In genomic region chr17:28349264-28349880, GRCm38 (mm10) we compare ENCODE assay signal across 8 mouse cellular contexts. TPM values are rescaled to one million over a fixed set of nuclear protein-coding genes. Genes with fewer than 3 reads are reported as not detected.
DNase-seq lines count a peak whose midpoint lies in the region; ATAC-seq and TF ChIP-seq lines count a peak whose summit lies in the region.

No protein-coding gene starts in this region.

- no peak for TF ChIP-seq POLR2A in olfactory bulb, adult 2 months (IDR thresholded peaks at IDR 0.05; ENCODE audit: insufficient read depth, low read depth, low read length)

- H3K27me3 ChIP-seq in lung, embryonic 16.5 days (ENCODE audit: control insufficient read depth, insufficient read depth, low read depth, low read length) = no peaks in the 10 kb centered on the region
- H3K27me3 ChIP-seq in forebrain, embryonic 10.5 days (ENCODE audit: poor library complexity, severe bottlenecking) = peaks cover 84% of the 10 kb centered on the region
- no peaks in the 10 kb centered on the region for H3K27me3 ChIP-seq in kidney, postnatal 0 days (ENCODE audit: insufficient read depth, low read length)

- DNase-seq in lung, postnatal 4 days = no peak
- DNase-seq in forebrain, embryonic 10.5 days (ENCODE audit: extremely low spot score, low spot score) = no peak
- no peak for DNase-seq in kidney, postnatal 0 days (ENCODE audit: low spot score)
- no peak for DNase-seq in adrenal gland, postnatal 4 days (ENCODE audit: low spot score in 2 of 2)
- no peak for DNase-seq in ovary, adult 18-20 months (ENCODE audit: low spot score)

- peaks cover 56% of the 10 kb centered on the region for H3K4me1 ChIP-seq in lung, embryonic 16.5 days (replicated peaks; ENCODE audit: control insufficient read depth, insufficient read depth, low read length)
- peaks cover 73% of the 10 kb centered on the region for H3K4me1 ChIP-seq in forebrain, embryonic 10.5 days
- H3K4me1 ChIP-seq in kidney, postnatal 0 days (replicated peaks; ENCODE audit: insufficient read depth, low read length) = peaks cover 44% of the 10 kb centered on the region
- peaks cover 11% of the 10 kb centered on the region for H3K4me1 ChIP-seq in olfactory bulb, adult 2 months (ENCODE audit: control insufficient read depth, insufficient read depth, low read length)

- peak overlapping the region; percentile 84 for H3K4me3 ChIP-seq in lung, embryonic 16.5 days (ENCODE audit: low read length)
- peak overlapping the region; percentile 85 for H3K4me3 ChIP-seq in forebrain, embryonic 10.5 days
- peak overlapping the region; percentile 82 for H3K4me3 ChIP-seq in kidney, postnatal 0 days (replicated peaks; ENCODE audit: low read depth, low read length)
- H3K4me3 ChIP-seq in olfactory bulb, adult 2 months (ENCODE audit: insufficient read depth, low read depth, low read length) = peak overlapping the region; percentile 42

- no peak for ATAC-seq in lung, embryonic 16.5 days (ENCODE audit: low read depth)
- no peak for ATAC-seq in kidney, postnatal 0 days (replicated peaks; ENCODE audit: low FRiP score, low read depth)
- ATAC-seq in granulocyte monocyte progenitor cell, adult 5-6 weeks (replicated peaks; ENCODE audit: poor library complexity, severe bottlenecking) = no peak

- H3K36me3 ChIP-seq in lung, embryonic 16.5 days (ENCODE audit: control insufficient read depth, insufficient read depth, low read length) = no peaks in the 10 kb centered on the region
- H3K36me3 ChIP-seq in forebrain, embryonic 10.5 days (replicated peaks) = no peaks in the 10 kb centered on the region
- H3K36me3 ChIP-seq in kidney, postnatal 0 days (ENCODE audit: insufficient read depth, low read length) = no peaks in the 10 kb centered on the region

- peak overlapping the region; percentile 96 for H3K9ac ChIP-seq in lung, embryonic 16.5 days (ENCODE audit: low read length)
- peak overlapping the region; percentile 92 for H3K9ac ChIP-seq in kidney, postnatal 0 days (ENCODE audit: low read depth, low read length)

- peak overlapping the region; percentile 94 for H3K4me2 ChIP-seq in lung, embryonic 16.5 days (ENCODE audit: low read depth, low read length)
- H3K4me2 ChIP-seq in kidney, postnatal 0 days (ENCODE audit: low read length) = peak overlapping the region; percentile 91

- TF ChIP-seq CTCF in kidney, postnatal 0 days (IDR thresholded peaks at IDR 0.05; ENCODE audit: low read depth) = no peak
- no peak for TF ChIP-seq CTCF in olfactory bulb, adult 2 months (IDR thresholded peaks at IDR 0.05; ENCODE audit: insufficient read depth, low read depth, low read length)

- H3K9me3 ChIP-seq in lung, embryonic 16.5 days (ENCODE audit: control insufficient read depth, low read length) = no peaks in the 10 kb centered on the region
- no peaks in the 10 kb centered on the region for H3K9me3 ChIP-seq in forebrain, embryonic 10.5 days
- H3K9me3 ChIP-seq in kidney, postnatal 0 days (replicated peaks; ENCODE audit: low read length) = no peaks in the 10 kb centered on the region

- 5% methylated on average over 13 of the region's 13 CpGs for WGBS in lung, embryonic 16.5 days
- whole genome bisulfite sequencing in forebrain, embryonic 10.5 days = 11% methylated on average over 13 of the region's 13 CpGs
- 6% methylated on average over 13 of the region's 13 CpGs for WGBS in kidney, postnatal 0 days
- WGBS in olfactory bulb, adult 2 months = 48% methylated on average over 13 of the region's 13 CpGs

- peak overlapping the region; percentile 99 for H3K27ac ChIP-seq in lung, embryonic 16.5 days (ENCODE audit: low read length)
- H3K27ac ChIP-seq in forebrain, embryonic 10.5 days = peak overlapping the region; percentile 91
- H3K27ac ChIP-seq in kidney, postnatal 0 days = peak overlapping the region; percentile 98
- no peak overlapping the region for H3K27ac ChIP-seq in olfactory bulb, adult 2 months (ENCODE audit: insufficient read depth, low read depth, low read length)

RNA-seq across cellular contexts. Expression of gene Tead3, which starts 1.2 kb away (rescaled TPM):
- 11.6 and 12.4 TPM in 2 replicates for polyA plus RNA-seq in lung, embryonic 16.5 days (2015; fragmentation: Nextera tagmentation; extraction: Ambion mirVana)
- polyA plus RNA-seq in forebrain, embryonic 10.5 days (2016; fragmentation: Nextera tagmentation; extraction: Ambion mirVana) = 5.2 and 5.5 TPM in 2 replicates
- 7.7 and 8.5 TPM in 2 replicates for polyA plus RNA-seq in kidney, postnatal 0 days (2015; fragmentation: Nextera tagmentation; extraction: Ambion mirVana)
- not detected in 2 replicates for polyA plus RNA-seq in olfactory bulb, adult 2 months (2012; ENCODE audit: insufficient read depth, insufficient read length, low replicate concordance, missing spikeins)
- 10 to 100 TPM; 23.8 to 27.5 TPM for total RNA-seq in adrenal gland, postnatal 4 days (2021)
- 3.3 TPM in 1 of 2 replicates, not detected in the other for total RNA-seq in granulocyte monocyte progenitor cell, adult 5-6 weeks (2014; fragmentation: Nextera tagmentation)
- total RNA-seq in granulocyte monocyte progenitor cell, adult 5-6 weeks (2017) = 0.04 TPM in 1 of 2 replicates, not detected in the other

RNA-seq across cellular contexts. Expression of gene Tulp1, which starts 15.7 kb away (rescaled TPM):
- 7.6 and 9.3 TPM in 2 replicates for polyA plus RNA-seq in lung, embryonic 16.5 days (2015; fragmentation: Nextera tagmentation; extraction: Ambion mirVana)
- polyA plus RNA-seq in forebrain, embryonic 10.5 days (2016; fragmentation: Nextera tagmentation; extraction: Ambion mirVana) = 3.5 and 3.8 TPM in 2 replicates
- polyA plus RNA-seq in kidney, postnatal 0 days (2015; fragmentation: Nextera tagmentation; extraction: Ambion mirVana) = 3.6 and 3.9 TPM in 2 replicates
- polyA plus RNA-seq in olfactory bulb, adult 2 months (2012; ENCODE audit: insufficient read depth, insufficient read length, low replicate concordance, missing spikeins) = not detected in 2 replicates
- total RNA-seq in adrenal gland, postnatal 4 days (2021) = 1 to 10 TPM in 1 of 2 experiments, under 1 TPM in 1; 0.62 to 1.5 TPM
- not detected in 2 replicates for total RNA-seq in granulocyte monocyte progenitor cell, adult 5-6 weeks (2014; fragmentation: Nextera tagmentation)
- 0.69 TPM in 1 of 2 replicates, not detected in the other for total RNA-seq in granulocyte monocyte progenitor cell, adult 5-6 weeks (2017)

RNA-seq across cellular contexts. Expression of gene Rpl10a, which starts 21.1 kb away (rescaled TPM):
- 615 and 635 TPM in 2 replicates for polyA plus RNA-seq in lung, embryonic 16.5 days (2015; fragmentation: Nextera tagmentation; extraction: Ambion mirVana)
- 511 and 540 TPM in 2 replicates for polyA plus RNA-seq in forebrain, embryonic 10.5 days (2016; fragmentation: Nextera tagmentation; extraction: Ambion mirVana)
- polyA plus RNA-seq in kidney, postnatal 0 days (2015; fragmentation: Nextera tagmentation; extraction: Ambion mirVana) = 645 and 750 TPM in 2 replicates
- 1,471 TPM in 1 of 2 replicates, not detected in the other for polyA plus RNA-seq in olfactory bulb, adult 2 months (2012; ENCODE audit: insufficient read depth, insufficient read length, low replicate concordance, missing spikeins)
- 1,000 to 10,000 TPM; 1,198 to 1,213 TPM for total RNA-seq in adrenal gland, postnatal 4 days (2021)
- 2,618 and 3,063 TPM in 2 replicates for total RNA-seq in granulocyte monocyte progenitor cell, adult 5-6 weeks (2014; fragmentation: Nextera tagmentation)
- 785 and 838 TPM in 2 replicates for total RNA-seq in granulocyte monocyte progenitor cell, adult 5-6 weeks (2017)

RNA-seq across cellular contexts. Expression of gene Fance, which starts 36.1 kb away (rescaled TPM):
- 22.1 and 32.4 TPM in 2 replicates for polyA plus RNA-seq in lung, embryonic 16.5 days (2015; fragmentation: Nextera tagmentation; extraction: Ambion mirVana)
- 31.6 and 32.5 TPM in 2 replicates for polyA plus RNA-seq in forebrain, embryonic 10.5 days (2016; fragmentation: Nextera tagmentation; extraction: Ambion mirVana)
- polyA plus RNA-seq in kidney, postnatal 0 days (2015; fragmentation: Nextera tagmentation; extraction: Ambion mirVana) = 24.9 and 29.5 TPM in 2 replicates
- not detected in 2 replicates for polyA plus RNA-seq in olfactory bulb, adult 2 months (2012; ENCODE audit: insufficient read depth, insufficient read length, low replicate concordance, missing spikeins)
- 10 to 100 TPM; 38.6 to 49.3 TPM for total RNA-seq in adrenal gland, postnatal 4 days (2021)
- total RNA-seq in granulocyte monocyte progenitor cell, adult 5-6 weeks (2014; fragmentation: Nextera tagmentation) = 41.7 and 47.9 TPM in 2 replicates
- total RNA-seq in granulocyte monocyte progenitor cell, adult 5-6 weeks (2017) = 15.0 and 16.4 TPM in 2 replicates
